Mouse (Mus musculus) heart, adult 11 months (tissue): ENCODE results near the gene S100a14.

Experiments used
- DNase-seq: peaks from one replicate; pipeline ENCODE4 v3.0.0; 2022

S100a14 gene

GRCm38 (mm10) chr3:90525421-90525820 lies 1.2 kb upstream of the S100a14 start:
- DNase-seq, result peak; percentile 95

GRCm38 (mm10) chr3:90526076-90526475 lies 580 bp upstream of the S100a14 start:
- peak; percentile 88 for DNase-seq

- DNase-seq, result peak; percentile 88
Observed at GRCm38 (mm10) chr3:90527291-90527873, 726 bp downstream of the S100a14 start.

GRCm38 (mm10) chr3:90531713-90532112 lies 5.1 kb downstream of the S100a14 start:
- DNase-seq, result peak; percentile 52

GRCm38 (mm10) chr3:90535446-90535845 lies 8.8 kb downstream of the S100a14 start:
- DNase-seq, result peak; percentile 71

GRCm38 (mm10) chr3:90537141-90537904 lies 10.7 kb downstream of the S100a14 start, which contains the start of gene S100a16:
S100a16 (plus strand) TSS chr3:90537254.
- DNase-seq, result peak; percentile 99

GRCm38 (mm10) chr3:90537905-90538296 lies 11.2 kb downstream of the S100a14 start:
- no peak for DNase-seq

GRCm38 (mm10) chr3:90540904-90541303 lies 14.2 kb downstream of the S100a14 start:
- DNase-seq, result peak; percentile 98

GRCm38 (mm10) chr3:90549676-90550420 lies 23.2 kb downstream of the S100a14 start:
- peak; percentile 88 for DNase-seq

- DNase-seq, result peak; percentile 8
Observed at GRCm38 (mm10) chr3:90550421-90550790, 23.8 kb downstream of the S100a14 start.

- DNase-seq, result peak; percentile 60
Observed at GRCm38 (mm10) chr3:90552231-90552630, 25.6 kb downstream of the S100a14 start.

GRCm38 (mm10) chr3:90555954-90556353 lies 29.3 kb downstream of the S100a14 start:
- peak; percentile 92 for DNase-seq

- DNase-seq, result peak; percentile 27
Observed at GRCm38 (mm10) chr3:90560008-90560628, 33.5 kb downstream of the S100a14 start, which contains the start of gene S100a3. S100a3 (plus strand) TSS chr3:90560578.

- DNase-seq, result peak; percentile 96
Observed at GRCm38 (mm10) chr3:90574691-90575090, 48.0 kb downstream of the S100a14 start.

GRCm38 (mm10) chr3:90575320-90575719 lies 48.7 kb downstream of the S100a14 start:
- no peak for DNase-seq

GRCm38 (mm10) chr3:90576351-90577001 lies 49.8 kb downstream of the S100a14 start:
- DNase-seq, result peak; percentile 68
